Mouse (Mus musculus) stomach, postnatal 0 days (tissue): ENCODE data around the gene Med8. TPM values are rescaled to one million over a fixed set of nuclear protein-coding genes. Genes with fewer than 3 reads are reported as not detected.
A peak's percentile ranks its signal among the peaks of the same experiment; 100 is the strongest.

ENCODE experiments used
- ATAC-seq: fragments of 200-750 bp; cut with Nextera tagmentation; 2 replicates; pipeline ENCODE4 v1.8.0; 2017; ENCODE audit not compliant: low FRiP score, low TSS enrichment
- DNase-seq: peaks from one replicate; pipeline ENCODE4 v3.0.0-alpha.2; 2016; ENCODE audit warnings: low spot score
- H3K27ac ChIP-seq: fragments of 300-500 bp; sonication (generic); replicated peaks from 2 replicates; pipeline ENCODE4 v1.5.1; 2014; ENCODE audit warnings: mild to moderate bottlenecking, control low read depth
- H3K27me3 ChIP-seq: fragments of 300-500 bp; sonication (generic); 2 replicates; pipeline ENCODE4 v1.6.1; 2014; ENCODE audit warnings: low read length; ENCODE audit not compliant: control insufficient read depth, insufficient read depth
- H3K36me3 ChIP-seq: fragments of 300-500 bp; sonication (generic); 2 replicates; pipeline ENCODE4 v1.6.1; 2014; ENCODE audit warnings: low read length, mixed read lengths; ENCODE audit not compliant: control insufficient read depth, insufficient read depth
- H3K4me1 ChIP-seq: fragments of 300-500 bp; sonication (generic); replicated peaks from 2 replicates; pipeline ENCODE4 v1.6.1; 2014; ENCODE audit warnings: antibody characterized with exemption; ENCODE audit not compliant: control insufficient read depth, insufficient read depth
- H3K4me2 ChIP-seq: fragments of 300-500 bp; sonication (generic); replicated peaks from 2 replicates; pipeline ENCODE4 v1.6.1; 2014; ENCODE audit warnings: low read depth, mild to moderate bottlenecking, control low read depth, moderate library complexity
- H3K4me3 ChIP-seq: fragments of 300-500 bp; sonication (generic); 2 replicates; pipeline ENCODE4 v1.5.1; 2014; ENCODE audit warnings: low read depth, low read length, control low read depth
- H3K9ac ChIP-seq: fragments of 300-500 bp; sonication (generic); 2 replicates; pipeline ENCODE4 v1.6.1; 2014; ENCODE audit warnings: mild to moderate bottlenecking, low read length, control low read depth, mixed read lengths
- H3K9me3 ChIP-seq: fragments of 300-500 bp; sonication (generic); 2 replicates; pipeline ENCODE4 v1.6.1; 2016; ENCODE audit warnings: low read length; ENCODE audit not compliant: control insufficient read depth
- CTCF ChIP-seq: IDR thresholded peaks from 2 replicates; pipeline ENCODE4 v1.5.1; 2016; ENCODE audit warnings: antibody characterized with exemption, low read depth, mild to moderate bottlenecking, moderate library complexity
- EP300 ChIP-seq: optimal IDR thresholded peaks from 2 replicates; pipeline ENCODE3; 2016; ENCODE audit warnings: antibody characterized with exemption
- WGBS: fragments of 180-500 bp; shearing (Covaris S2); extraction: QIAGEN DNeasy Blood & Tissue Kit; methylation state at CpG from one replicate; pipeline ENCODE4 v1.1.7; 2014; 5-methylcytosine and 5-hydroxymethylcytosine counted together
- polyA plus RNA-seq: library from polyadenylated mRNA; unstranded; fragments of >200 nt; fragmentation: Nextera tagmentation; extraction: Ambion mirVana; gene quantifications from 2 replicates; pipeline ENCODE4 v1.2.1, GENCODE M21; 2015

Med8 gene
- polyA plus RNA-seq, 1 experiment from 2014 or later = 86.7 TPM

DNA sequence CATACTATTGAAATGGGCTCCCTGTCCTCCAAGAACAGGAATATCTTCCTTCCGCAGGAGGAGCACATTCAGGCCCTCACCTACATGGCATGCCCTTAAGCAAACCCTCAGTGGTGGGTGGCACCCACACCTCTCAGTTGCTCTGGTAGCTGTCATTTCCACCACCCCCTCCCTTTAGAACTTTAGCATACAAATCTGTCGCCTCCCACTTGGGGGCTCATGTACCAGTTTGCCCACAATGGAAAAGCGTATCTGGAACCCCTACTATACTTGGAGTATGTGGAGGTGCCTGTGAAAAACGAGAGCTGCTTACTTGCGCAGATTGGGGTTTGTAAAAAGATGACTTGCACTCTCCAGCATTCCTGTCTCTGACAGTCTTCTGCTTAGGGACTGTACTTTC, 7.2 kb downstream of the Med8 start:
- no peaks in the 10 kb centered on the region for H3K4me1 ChIP-seq
- H3K27me3 ChIP-seq = no peaks in the 10 kb centered on the region
- no peak for ATAC-seq
- no peaks in the 10 kb centered on the region for H3K9me3 ChIP-seq
- peaks cover 25% of the 10 kb centered on the region for H3K36me3 ChIP-seq
- TF ChIP-seq CTCF (no peak), EP300 (no peak)
- no peak overlapping the region for H3K4me3 ChIP-seq
- no peak for DNase-seq
- no peak overlapping the region for H3K9ac ChIP-seq
- WGBS = 91% methylated on average over 5 of the region's 5 CpGs
- H3K4me2 ChIP-seq = no peak overlapping the region
- H3K27ac ChIP-seq = no peak overlapping the region

DNA sequence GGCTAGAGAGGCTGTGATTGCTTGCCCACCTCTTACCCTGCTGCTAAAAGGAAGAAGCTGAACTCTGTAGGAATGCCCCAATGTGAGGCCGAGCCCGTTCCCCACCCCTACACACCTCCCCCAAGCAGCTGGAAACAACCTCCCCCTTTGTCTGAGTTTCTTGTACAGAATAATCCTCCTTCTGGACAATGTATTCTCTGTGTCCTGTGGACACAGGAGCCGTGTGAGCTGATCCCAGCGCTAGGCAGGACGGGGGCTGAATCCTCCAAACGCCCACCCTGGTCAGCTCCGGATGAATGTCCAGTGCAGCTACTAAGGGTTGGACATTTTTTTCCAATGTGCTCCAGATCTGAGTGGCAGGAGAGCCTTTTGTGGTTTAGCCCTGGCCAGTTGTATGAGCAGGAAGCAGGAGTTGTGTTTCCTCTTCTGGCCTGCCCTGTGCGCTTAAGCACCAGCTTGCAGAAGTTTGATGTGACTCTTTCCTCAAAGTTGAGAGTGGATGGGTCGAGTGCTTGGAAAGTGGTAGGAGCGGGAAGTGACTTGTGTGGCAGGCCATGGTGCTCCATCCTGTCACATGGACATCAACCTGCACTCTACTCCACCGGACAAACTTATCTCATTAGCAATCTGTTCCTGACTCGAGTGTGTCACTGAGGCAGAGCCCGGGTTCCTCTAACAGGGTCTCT, 8.1 kb downstream of the Med8 start:
- no peak for DNase-seq
- TF ChIP-seq EP300 = no peak
- TF ChIP-seq CTCF = no peak
- 84% methylated on average over 13 of the region's 13 CpGs for WGBS
- H3K27me3 ChIP-seq = no peaks in the 10 kb centered on the region
- no peak overlapping the region for H3K27ac ChIP-seq
- no peaks in the 10 kb centered on the region for H3K4me1 ChIP-seq
- no peak overlapping the region for H3K4me3 ChIP-seq
- H3K9me3 ChIP-seq = no peaks in the 10 kb centered on the region
- no peak for ATAC-seq
- peaks cover 22% of the 10 kb centered on the region for H3K36me3 ChIP-seq
- no peak overlapping the region for H3K9ac ChIP-seq
- no peak overlapping the region for H3K4me2 ChIP-seq

DNA sequence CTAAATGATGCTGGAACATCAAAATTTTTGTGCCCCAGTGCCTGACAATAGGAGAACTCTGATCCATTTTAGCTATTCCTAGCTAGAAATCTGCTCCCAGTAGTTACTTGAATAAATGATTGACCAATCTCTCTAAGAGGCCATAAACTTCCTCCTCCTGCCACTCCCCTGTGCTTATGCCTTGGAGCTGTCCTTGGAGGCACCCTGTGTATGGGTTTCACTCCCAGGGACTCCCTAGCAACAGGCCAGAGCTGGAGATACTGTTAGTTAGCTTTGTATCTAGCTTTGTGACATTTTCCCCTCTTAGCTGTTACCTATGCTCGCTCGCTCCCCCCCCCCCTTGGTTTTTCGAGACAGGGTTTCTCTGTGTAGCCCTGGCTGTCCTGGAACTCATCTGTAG, 12.2 kb downstream of the Med8 start:
- Histone ChIP-seq H3K4me1 (no peaks in the 10 kb centered on the region), H3K9me3 (no peaks in the 10 kb centered on the region), H3K4me3 (no peak overlapping the region), H3K27me3 (no peaks in the 10 kb centered on the region), H3K9ac (no peak overlapping the region), H3K27ac (no peak overlapping the region), H3K36me3 (peaks cover 4% of the 10 kb centered on the region), H3K4me2 (no peak overlapping the region)
- 95% methylated on average over 2 of the region's 3 CpGs for WGBS
- no peak for TF ChIP-seq EP300
- TF ChIP-seq CTCF = no peak
- ATAC-seq (no peak), DNase-seq (no peak)

DNA sequence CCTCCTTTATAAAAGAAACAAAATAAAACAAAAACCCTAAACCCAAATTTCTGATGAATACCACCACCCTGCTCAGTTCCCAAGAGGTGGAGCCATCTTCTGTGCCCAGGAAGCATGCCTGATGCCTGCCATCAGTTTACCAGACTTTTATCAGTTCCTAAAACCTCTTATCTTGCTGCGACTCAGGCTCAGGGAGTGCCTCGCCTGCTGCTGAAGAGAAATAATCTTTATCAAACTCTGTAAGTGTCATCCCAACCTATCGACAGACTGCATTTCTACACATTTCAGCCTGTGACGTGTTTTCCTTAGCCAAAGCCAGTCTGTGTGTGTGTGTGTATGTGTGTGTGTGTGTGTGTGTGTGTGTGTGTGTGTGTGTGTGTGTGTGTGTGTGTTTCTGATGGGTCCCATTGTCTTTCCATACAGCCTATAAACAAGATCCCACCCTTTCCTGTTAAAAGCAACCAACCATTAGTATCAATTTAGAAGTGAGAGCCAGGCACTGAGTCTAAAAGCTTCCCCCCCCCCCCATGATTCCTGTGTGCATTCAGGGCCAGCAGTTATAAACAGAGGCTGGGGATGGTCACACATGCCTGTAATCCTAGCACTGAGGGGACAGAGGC, 15.5 kb downstream of the Med8 start:
- H3K27ac ChIP-seq = no peak overlapping the region
- H3K27me3 ChIP-seq = no peaks in the 10 kb centered on the region
- no peak overlapping the region for H3K4me2 ChIP-seq
- ATAC-seq = no peak
- H3K4me1 ChIP-seq = no peaks in the 10 kb centered on the region; the same call in 1 of the 2 replicates
- no peak for DNase-seq
- TF ChIP-seq EP300 (no peak), CTCF (no peak)
- WGBS = 71% methylated on average over 4 of the region's 4 CpGs
- H3K36me3 ChIP-seq = peaks cover 2% of the 10 kb centered on the region; the same call in 1 of the 2 replicates
- H3K4me3 ChIP-seq = no peak overlapping the region
- no peaks in the 10 kb centered on the region for H3K9me3 ChIP-seq
- H3K9ac ChIP-seq = no peak overlapping the region

DNA sequence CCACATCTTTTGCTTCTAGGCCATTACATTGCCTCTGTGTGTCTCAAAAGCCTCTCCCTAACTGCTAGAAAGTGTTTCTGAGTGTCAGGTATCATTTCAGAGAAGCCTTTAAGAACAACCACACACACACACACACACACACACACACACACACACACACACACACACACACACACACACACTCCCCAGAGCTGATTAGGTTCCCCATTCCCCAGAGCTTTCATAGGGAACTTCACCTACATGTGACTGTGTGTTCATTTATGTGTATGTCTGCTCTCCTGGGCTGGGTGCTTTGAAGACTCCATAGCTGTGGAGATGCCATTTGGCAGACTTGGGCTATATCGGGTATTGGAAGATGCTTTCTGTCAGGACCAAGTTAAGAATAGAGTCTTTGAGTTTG, 16.2 kb downstream of the Med8 start:
- Histone ChIP-seq H3K36me3 (peaks cover under 1% of the 10 kb centered on the region; the same call in 1 of the 2 replicates), H3K4me3 (no peak overlapping the region), H3K4me2 (no peak overlapping the region), H3K27ac (no peak overlapping the region), H3K4me1 (peaks cover 4% of the 10 kb centered on the region), H3K27me3 (no peaks in the 10 kb centered on the region), H3K9me3 (no peaks in the 10 kb centered on the region), H3K9ac (no peak overlapping the region)
- ATAC-seq (no peak), DNase-seq (no peak)
- 92% methylated on average over 1 of the region's 1 CpGs for WGBS
- TF ChIP-seq CTCF (no peak), EP300 (no peak)

DNA sequence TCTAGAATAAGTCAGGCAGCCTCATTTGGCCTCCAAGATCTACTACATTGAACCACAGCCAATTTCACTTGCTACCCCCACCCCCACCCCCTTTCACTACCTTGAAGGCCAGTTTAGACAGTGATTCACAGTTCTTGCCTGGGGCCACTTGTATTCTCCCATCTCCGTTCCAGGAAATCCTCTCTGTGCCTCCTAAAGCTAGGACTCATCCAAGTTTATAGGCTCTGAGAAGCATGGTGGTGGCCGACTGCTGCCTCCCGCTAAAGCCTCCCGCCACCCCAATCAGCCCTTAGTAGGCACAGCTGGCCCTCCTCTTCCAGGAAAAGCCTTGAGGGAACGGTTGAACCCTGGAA, 18.3 kb downstream of the Med8 start:
- DNase-seq = no peak
- Histone ChIP-seq H3K9me3 (no peaks in the 10 kb centered on the region), H3K9ac (peak overlapping the region; percentile 84), H3K4me2 (peak overlapping the region; percentile 91), H3K4me3 (peak overlapping the region; percentile 77), H3K27me3 (no peaks in the 10 kb centered on the region), H3K4me1 (peaks cover 4% of the 10 kb centered on the region), H3K36me3 (peaks cover 12% of the 10 kb centered on the region), H3K27ac (peak overlapping the region; percentile 94)
- ATAC-seq = no peak
- TF ChIP-seq EP300 (no peak), CTCF (no peak)
- 2% methylated on average over 5 of the region's 5 CpGs for WGBS
